Mouse (Mus musculus) midbrain, embryonic 13.5 days (tissue): Measurements from ENCODE around the gene Ncam2. TPM values are rescaled to one million over a fixed set of nuclear protein-coding genes. Genes with fewer than 3 reads are reported as not detected.

Source experiments
- ATAC-seq: fragments of 200-750 bp; cut with Nextera tagmentation; 2 replicates; pipeline ENCODE4 v1.8.0; 2017; ENCODE audit warnings: mild to moderate bottlenecking, moderate TSS enrichment, moderate library complexity
- H3K27ac ChIP-seq: fragments of 300-500 bp; sonication (generic); 2 replicates; pipeline ENCODE4 v1.5.1; 2015; ENCODE audit warnings: inconsistent platforms, mild to moderate bottlenecking, moderate library complexity
- H3K27me3 ChIP-seq: fragments of 300-500 bp; sonication (generic); 2 replicates; pipeline ENCODE4 v1.6.1; 2015; ENCODE audit warnings: mild to moderate bottlenecking, inconsistent platforms
- H3K36me3 ChIP-seq: fragments of 300-500 bp; sonication (generic); 2 replicates; pipeline ENCODE4 v1.6.1; 2015; ENCODE audit warnings: mild to moderate bottlenecking, inconsistent platforms
- H3K4me1 ChIP-seq: fragments of 300-500 bp; sonication (generic); replicated peaks from 2 replicates; pipeline ENCODE4 v1.6.1; 2015; ENCODE audit warnings: inconsistent platforms
- H3K4me2 ChIP-seq: fragments of 300-500 bp; sonication (generic); replicated peaks from 2 replicates; pipeline ENCODE4 v1.6.1; 2015; ENCODE audit warnings: moderate library complexity, mild to moderate bottlenecking, inconsistent platforms
- H3K4me3 ChIP-seq: fragments of 300-500 bp; sonication (generic); replicated peaks from 2 replicates; pipeline ENCODE4 v1.5.1; 2015; ENCODE audit warnings: mild to moderate bottlenecking, inconsistent platforms
- H3K9ac ChIP-seq: fragments of 300-500 bp; sonication (generic); replicated peaks from 2 replicates; pipeline ENCODE4 v1.6.1; 2015; ENCODE audit warnings: mild to moderate bottlenecking, inconsistent platforms
- H3K9me3 ChIP-seq: fragments of 300-500 bp; sonication (generic); 2 replicates; pipeline ENCODE4 v1.6.1; 2016; ENCODE audit warnings: mild to moderate bottlenecking, inconsistent platforms
- WGBS: fragments of 180-500 bp; shearing (Covaris S2); methylation state at CpG from one replicate; pipeline ENCODE4 v1.1.7; 2015; 5-methylcytosine and 5-hydroxymethylcytosine counted together
- polyA plus RNA-seq: library from polyadenylated mRNA; unstranded; fragments of >200 nt; fragmentation: Nextera tagmentation; extraction: Ambion mirVana; gene quantifications from 2 replicates; pipeline ENCODE4 v1.2.1, GENCODE M21; 2015

Ncam2 gene
- polyA plus RNA-seq, 1 experiment from 2014 or later = 13.3 TPM

DNA sequence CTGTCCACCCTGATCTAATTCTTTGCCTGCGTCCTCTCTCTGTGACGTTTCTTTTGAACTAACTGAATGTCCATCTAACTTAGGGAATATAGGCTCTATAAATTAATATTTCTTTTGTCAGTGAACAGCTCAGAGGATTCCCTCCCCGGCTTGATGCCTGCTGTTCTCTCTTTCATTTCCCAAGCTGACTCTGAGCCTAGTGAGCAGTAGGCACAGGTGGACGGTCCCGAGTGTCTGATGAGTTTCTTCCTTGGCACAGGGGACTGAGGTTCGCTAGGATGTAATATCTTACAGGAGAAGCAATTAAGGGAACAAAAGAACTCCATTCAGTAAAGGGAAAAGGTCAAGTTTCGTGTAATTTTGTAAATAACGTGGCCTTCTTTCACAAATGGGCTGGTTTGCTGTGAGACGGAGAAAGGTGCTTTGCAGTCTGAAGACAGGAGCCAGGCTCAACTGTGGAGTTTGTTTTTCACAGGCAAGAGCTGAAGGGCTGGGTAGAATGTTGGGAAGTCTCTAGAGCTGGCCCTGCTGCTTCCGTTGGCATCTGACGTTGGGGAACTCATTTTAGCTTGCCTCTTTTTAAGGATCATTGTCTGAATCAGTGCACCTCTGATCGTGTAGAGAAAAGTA lies 4.0 kb downstream of the Ncam2 start:
- H3K4me3 ChIP-seq = peak overlapping the region; percentile 20
- no peaks in the 10 kb centered on the region for H3K27me3 ChIP-seq
- H3K4me2 ChIP-seq = peak overlapping the region; percentile 43
- peaks cover 22% of the 10 kb centered on the region for H3K4me1 ChIP-seq
- no peaks in the 10 kb centered on the region for H3K36me3 ChIP-seq
- whole genome bisulfite sequencing = 58% methylated on average over 12 of the region's 12 CpGs
- peak overlapping the region; percentile 46 for H3K9ac ChIP-seq
- H3K9me3 ChIP-seq = no peaks in the 10 kb centered on the region
- no peak for ATAC-seq
- peak overlapping the region; percentile 62 for H3K27ac ChIP-seq

- Histone ChIP-seq H3K4me2 (no peak overlapping the region), H3K9ac (no peak overlapping the region), H3K36me3 (no peaks in the 10 kb centered on the region), H3K4me1 (peaks cover 15% of the 10 kb centered on the region), H3K9me3 (no peaks in the 10 kb centered on the region), H3K4me3 (no peak overlapping the region), H3K27me3 (no peaks in the 10 kb centered on the region), H3K27ac (peak overlapping the region; percentile 40)
- WGBS = 26% methylated on average over 3 of the region's 3 CpGs
- peak; percentile 49; the same call in 1 of the 2 replicates for ATAC-seq
Observed at GRCm38 (mm10) chr16:81221176-81221575, 20.7 kb downstream of the Ncam2 start.

DNA sequence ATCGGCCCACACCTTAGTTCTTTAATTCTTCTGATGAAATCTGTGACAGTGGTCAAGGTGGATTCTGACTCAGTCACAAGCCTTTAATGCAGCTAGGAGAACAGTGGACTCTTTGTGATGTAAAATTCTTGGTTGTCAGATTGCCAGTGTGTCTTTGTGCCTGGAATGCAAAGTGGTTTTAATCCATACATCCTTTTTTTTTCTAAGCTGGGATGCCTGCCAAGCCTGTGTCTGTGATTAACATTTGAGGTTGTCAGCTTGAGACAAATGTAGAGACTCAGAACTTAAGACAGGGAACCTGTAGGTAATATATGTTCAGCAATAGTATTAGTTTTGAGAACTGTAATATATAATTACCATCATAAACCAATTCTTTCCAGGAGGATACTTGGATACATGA lies 23.3 kb downstream of the Ncam2 start:
- ATAC-seq = peak; percentile 74
- H3K27me3 ChIP-seq = no peaks in the 10 kb centered on the region
- no peaks in the 10 kb centered on the region for H3K36me3 ChIP-seq
- H3K27ac ChIP-seq = no peak overlapping the region
- H3K4me3 ChIP-seq = no peak overlapping the region
- H3K4me1 ChIP-seq = peaks cover 15% of the 10 kb centered on the region
- WGBS = 5% methylated on average over 1 of the region's 1 CpGs
- no peak overlapping the region for H3K4me2 ChIP-seq
- H3K9me3 ChIP-seq = no peaks in the 10 kb centered on the region
- no peak overlapping the region for H3K9ac ChIP-seq

DNA sequence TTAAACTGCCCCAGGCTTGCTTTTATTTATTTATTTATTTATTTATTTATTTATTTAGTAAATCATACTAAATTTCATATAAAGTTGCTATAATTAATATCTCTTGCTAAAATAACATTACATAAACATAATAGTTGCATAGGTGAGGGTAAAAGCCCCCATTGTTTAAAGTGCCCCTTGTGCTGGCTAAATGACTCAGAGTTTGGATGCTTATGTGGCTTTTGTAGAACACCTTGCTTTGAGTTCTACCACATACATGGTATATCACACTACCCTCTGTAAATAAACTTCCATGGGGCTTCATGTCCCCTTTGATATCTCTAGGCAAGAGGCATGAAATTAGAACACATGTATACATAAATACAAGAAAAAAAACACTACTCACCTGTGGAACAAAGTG lies 23.8 kb downstream of the Ncam2 start:
- Histone ChIP-seq H3K9me3 (no peaks in the 10 kb centered on the region), H3K4me1 (peaks cover 15% of the 10 kb centered on the region), H3K27me3 (no peaks in the 10 kb centered on the region), H3K27ac (no peak overlapping the region), H3K36me3 (no peaks in the 10 kb centered on the region), H3K9ac (no peak overlapping the region), H3K4me2 (no peak overlapping the region), H3K4me3 (no peak overlapping the region)
- ATAC-seq = no peak

DNA sequence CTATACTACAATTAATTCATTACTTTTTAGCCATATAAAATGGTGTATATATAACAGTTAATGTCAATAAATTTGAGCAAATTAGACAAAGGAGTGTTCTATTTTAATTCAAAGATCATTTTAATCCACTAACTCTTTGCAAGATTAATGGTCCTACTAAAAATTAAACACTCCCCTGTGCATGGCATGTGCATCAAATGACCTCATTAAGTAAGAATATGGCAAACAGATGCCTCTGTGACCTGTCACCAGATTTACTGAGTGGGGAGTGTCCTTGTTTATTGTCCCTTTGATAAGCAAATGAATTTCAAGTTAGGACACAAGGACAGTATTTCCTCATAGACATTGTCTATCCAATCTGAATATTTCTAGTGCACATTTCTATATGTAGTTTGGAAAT lies 54.4 kb downstream of the Ncam2 start:
- Histone ChIP-seq H3K27ac (no peak overlapping the region), H3K4me1 (no peaks in the 10 kb centered on the region), H3K27me3 (no peaks in the 10 kb centered on the region), H3K9me3 (no peaks in the 10 kb centered on the region), H3K36me3 (no peaks in the 10 kb centered on the region), H3K9ac (no peak overlapping the region), H3K4me3 (no peak overlapping the region), H3K4me2 (no peak overlapping the region)
- no peak for ATAC-seq

GRCm38 (mm10) chr16:81260429-81260828 lies 59.9 kb downstream of the Ncam2 start:
- Histone ChIP-seq H3K27me3 (no peaks in the 10 kb centered on the region), H3K9ac (no peak overlapping the region), H3K27ac (no peak overlapping the region), H3K4me2 (no peak overlapping the region), H3K4me3 (no peak overlapping the region), H3K36me3 (no peaks in the 10 kb centered on the region), H3K9me3 (no peaks in the 10 kb centered on the region), H3K4me1 (no peaks in the 10 kb centered on the region)
- no peak for ATAC-seq
- 93% methylated on average over 2 of the region's 2 CpGs for WGBS

DNA sequence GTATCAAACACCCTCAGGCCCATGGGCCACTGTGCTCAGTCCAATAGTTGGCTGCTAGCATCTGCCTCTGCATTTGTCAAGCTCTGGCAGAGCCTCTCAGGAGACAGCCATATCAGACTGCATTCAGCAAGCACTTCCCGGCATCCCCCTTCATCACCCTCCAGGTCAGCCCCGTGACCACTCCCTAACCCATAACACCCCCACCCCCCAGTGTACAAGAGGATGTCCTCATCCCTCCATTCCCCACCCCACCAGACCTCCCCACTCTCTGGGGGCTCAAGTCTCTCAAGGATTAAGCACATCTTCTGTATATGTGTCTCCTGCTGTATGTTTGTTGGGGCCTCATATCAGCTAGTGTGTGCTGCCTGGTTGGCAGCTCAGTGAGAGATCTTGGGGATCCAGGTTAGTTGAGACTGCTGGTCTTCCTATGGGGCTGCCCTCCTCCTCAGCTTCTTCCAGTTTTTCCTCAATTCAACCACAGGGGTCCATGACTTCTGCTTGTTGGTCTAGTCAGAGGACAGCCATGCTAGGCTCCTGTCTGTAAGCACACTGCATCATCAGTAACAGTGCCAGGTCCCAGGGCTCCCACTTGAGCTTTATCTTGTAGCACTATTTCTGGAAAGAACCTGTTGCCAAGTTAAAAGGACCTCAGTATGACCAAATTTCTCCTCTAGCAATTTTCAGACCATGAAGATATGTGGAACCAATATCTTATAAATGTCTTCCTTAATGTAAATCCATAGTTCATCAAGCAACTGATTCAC lies 73.3 kb downstream of the Ncam2 start:
- Histone ChIP-seq H3K4me1 (0 out of 2 replicates have a peak, but pooled peaks cover 5% of the 10 kb centered on the region), H3K27me3 (no peaks in the 10 kb centered on the region), H3K9ac (no peak overlapping the region), H3K4me2 (no peak overlapping the region), H3K4me3 (no peak overlapping the region), H3K36me3 (no peaks in the 10 kb centered on the region), H3K9me3 (no peaks in the 10 kb centered on the region), H3K27ac (no peak overlapping the region)
- peak; percentile 56; the same call in 1 of the 2 replicates for ATAC-seq
- WGBS = 82% methylated on average over 2 of the region's 2 CpGs

GRCm38 (mm10) chr16:81284241-81284640 lies 83.7 kb downstream of the Ncam2 start:
- H3K36me3 ChIP-seq = no peaks in the 10 kb centered on the region

DNA sequence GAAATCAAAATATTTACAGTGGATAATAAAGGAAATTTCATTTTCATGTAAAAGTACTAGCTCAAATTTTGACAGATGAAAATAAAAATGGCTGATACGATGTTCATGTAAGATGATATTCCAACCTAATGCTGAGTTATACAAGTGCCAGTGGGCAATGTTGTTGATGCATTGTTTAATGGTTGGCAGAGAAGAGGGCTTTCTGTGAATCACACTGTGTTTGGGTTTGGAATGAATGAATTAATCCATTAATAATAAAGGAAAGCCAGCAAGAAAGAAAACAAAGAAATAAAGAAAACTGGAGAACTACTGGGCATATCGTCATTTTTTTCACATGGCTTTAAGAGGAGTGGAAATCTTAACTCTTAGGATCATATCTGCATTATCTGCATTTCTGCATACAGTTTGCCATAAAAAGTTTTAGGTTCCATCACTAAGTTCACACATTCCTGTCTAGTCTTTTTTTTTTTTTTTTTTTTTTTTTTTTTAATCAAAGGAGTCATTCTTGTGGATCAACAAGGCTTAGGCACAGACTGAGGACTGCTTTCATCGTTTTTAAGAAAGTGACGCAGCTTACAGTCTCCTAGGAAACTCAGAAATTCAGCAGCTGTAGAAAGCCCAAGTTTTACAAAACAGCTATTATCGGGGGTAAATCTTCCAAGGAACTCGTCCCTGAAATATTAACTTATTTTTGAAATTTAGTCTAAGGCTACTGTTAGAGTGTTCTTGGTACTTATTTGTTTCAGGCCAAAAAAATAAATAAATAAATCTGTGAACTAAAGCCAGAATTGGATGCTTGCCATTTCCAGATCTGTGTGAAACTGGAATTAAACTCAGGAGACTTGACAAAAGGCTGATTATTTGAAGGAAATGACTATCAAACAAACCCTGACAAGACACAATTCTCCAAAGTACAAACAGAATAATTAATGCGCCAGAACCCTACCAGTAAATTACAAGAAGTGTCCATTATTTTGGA lies 84.7 kb downstream of the Ncam2 start:
- no peaks in the 10 kb centered on the region for H3K36me3 ChIP-seq
- peak; percentile 90 for ATAC-seq
- 0 out of 2 replicates have a peak, but pooled peaks cover 3% of the 10 kb centered on the region for H3K4me1 ChIP-seq
- no peaks in the 10 kb centered on the region for H3K27me3 ChIP-seq
- H3K4me2 ChIP-seq = no peak overlapping the region
- no peak overlapping the region for H3K4me3 ChIP-seq
- no peak overlapping the region for H3K27ac ChIP-seq
- no peak overlapping the region for H3K9ac ChIP-seq
- no peaks in the 10 kb centered on the region for H3K9me3 ChIP-seq
- 19% methylated on average over 7 of the region's 7 CpGs for WGBS

More at GRCm38 (mm10) chr16:81284241-81284640, 83.7 kb downstream of the Ncam2 start:
- Histone ChIP-seq H3K4me3 (no peak overlapping the region), H3K9me3 (no peaks in the 10 kb centered on the region), H3K27me3 (no peaks in the 10 kb centered on the region), H3K4me1 (0 out of 2 replicates have a peak, but pooled peaks cover 3% of the 10 kb centered on the region), H3K9ac (no peak overlapping the region), H3K27ac (no peak overlapping the region), H3K4me2 (no peak overlapping the region)
- ATAC-seq = 0 out of 2 replicates have a peak, but pooled peaks have one; percentile 17
- 42% methylated on average over 5 of the region's 5 CpGs for WGBS

GRCm38 (mm10) chr16:81285882-81286281 lies 85.4 kb downstream of the Ncam2 start:
- no peak for ATAC-seq
- Histone ChIP-seq H3K9me3 (no peaks in the 10 kb centered on the region), H3K27ac (no peak overlapping the region), H3K27me3 (no peaks in the 10 kb centered on the region), H3K4me1 (0 out of 2 replicates have a peak, but pooled peaks cover 3% of the 10 kb centered on the region), H3K4me3 (no peak overlapping the region), H3K36me3 (no peaks in the 10 kb centered on the region), H3K4me2 (no peak overlapping the region), H3K9ac (no peak overlapping the region)
- 67% methylated on average over 2 of the region's 2 CpGs for WGBS

- H3K36me3 ChIP-seq = no peaks in the 10 kb centered on the region
- H3K9me3 ChIP-seq = no peaks in the 10 kb centered on the region
- no peak for ATAC-seq
- no peaks in the 10 kb centered on the region for H3K4me1 ChIP-seq
- no peak overlapping the region for H3K4me2 ChIP-seq
- no peaks in the 10 kb centered on the region for H3K27me3 ChIP-seq
- no peak overlapping the region for H3K9ac ChIP-seq
- 76% methylated on average over 2 of the region's 2 CpGs for WGBS
- no peak overlapping the region for H3K4me3 ChIP-seq
- H3K27ac ChIP-seq = no peak overlapping the region
Observed at GRCm38 (mm10) chr16:81303806-81304205, 103.3 kb downstream of the Ncam2 start.

- ATAC-seq = no peak
- H3K9ac ChIP-seq = no peak overlapping the region
- no peak overlapping the region for H3K27ac ChIP-seq
- no peak overlapping the region for H3K4me2 ChIP-seq
- 74% methylated on average over 3 of the region's 3 CpGs for WGBS
- no peaks in the 10 kb centered on the region for H3K27me3 ChIP-seq
- H3K9me3 ChIP-seq = no peaks in the 10 kb centered on the region
- no peaks in the 10 kb centered on the region for H3K4me1 ChIP-seq
- H3K36me3 ChIP-seq = no peaks in the 10 kb centered on the region
- no peak overlapping the region for H3K4me3 ChIP-seq
Observed at GRCm38 (mm10) chr16:81309215-81309614, 108.7 kb downstream of the Ncam2 start.
